Mouse (Mus musculus) kidney, adult 2 months (tissue): ENCODE results near the gene Spen.

Source experiments
- CTCF ChIP-seq: fragments of 200-500 bp; conservative IDR thresholded peaks from 2 replicates; pipeline ENCODE4 v1.5.1; 2011; ENCODE audit warnings: low read depth, mild to moderate bottlenecking, control low read depth, low read length, moderate library complexity, mixed read lengths; ENCODE audit not compliant: insufficient read depth, insufficient read length
- POLR2A ChIP-seq: fragments of 200-500 bp; IDR thresholded peaks from one replicate; pipeline ENCODE4 v1.6.1; 2011; ENCODE audit warnings: low read depth, low read length, control low read depth

GRCm38 (mm10) chr4:141525940-141526339 lies 12.5 kb downstream of the Spen start:
- no peak for TF ChIP-seq CTCF
- TF ChIP-seq POLR2A = no peak
